In genomic region chr6:54736126-54736525, GRCm38 (mm10) we compare ENCODE assay signal across 17 mouse cellular contexts. TPM values are rescaled to one million over a fixed set of nuclear protein-coding genes. Genes with fewer than 3 reads are reported as not detected.
A peak's percentile ranks its signal among the peaks of the same experiment; 100 is the strongest.
DNase-seq lines count a peak whose midpoint lies in the region; ATAC-seq and TF ChIP-seq lines count a peak whose summit lies in the region.
"Had no signal": no experiment of that assay in that cellular context is flagged by ENCODE, and none has a peak within 500 bp of the region (broad histone marks: within the 10 kb centered on the region; RNA-seq: fewer than 3 reads in every experiment).

No protein-coding gene starts in this region.

- peak; percentile 37 for DNase-seq in liver, adult 2 months (ENCODE audit: extremely low read depth, low read depth, low spot score)
- DNase-seq in liver, embryonic 11.5 days (ENCODE audit: low spot score), result no peak
- peak; percentile 53 for DNase-seq in lung, postnatal 36 days
- DNase-seq in spleen, adult 2 months (ENCODE audit: low read depth in 1 of 2, low spot score in 2 of 2), result peak; percentile 63 to 77
- no peak for DNase-seq in left cerebral cortex, adult 9 months (ENCODE audit: low spot score in 2 of 2)
- no peak for DNase-seq in adrenal gland, postnatal 4 days (ENCODE audit: low spot score in 2 of 2)
- no peak for DNase-seq in frontal cortex, postnatal 10 days (ENCODE audit: low spot score in 2 of 2)
- DNase-seq: adrenal gland, postnatal 10 days; cerebellum, adult 11 months; embryo, embryonic 11 days; gastrocnemius, adult 2 months had no signal

- no peak overlapping the region for H3K4me3 ChIP-seq in liver, adult 2 months (ENCODE audit: insufficient read depth, low read depth, low read length)
- H3K4me3 ChIP-seq in liver, embryonic 11.5 days (ENCODE audit: low read depth, low read length), result no peak overlapping the region
- 0 out of 2 replicates have a peak overlapping the region, but pooled peaks have one; percentile 5 for H3K4me3 ChIP-seq in spleen, adult 2 months (ENCODE audit: extremely low read depth, insufficient read depth, insufficient read length)
- H3K4me3 ChIP-seq: erythroblast, embryonic 14.5 days; gastrocnemius, adult 2 months; heart, embryonic 13.5 days; neural tube, embryonic 13.5 days had no signal

- no peak for TF ChIP-seq CTCF in liver, adult 2 months (IDR thresholded peaks at IDR 0.05; ENCODE audit: low read depth, low read length)
- TF ChIP-seq CTCF in spleen, adult 2 months (IDR thresholded peaks at IDR 0.05; ENCODE audit: extremely low read depth, insufficient read depth, insufficient read length, insufficient replicate concordance), result no peak

- WGBS in liver, adult 2 months, result 75% methylated on average over 9 of the region's 9 CpGs
- WGBS in liver, embryonic 11.5 days, result 42% methylated on average over 9 of the region's 9 CpGs
- WGBS in spleen, adult 2 months, result 9% methylated on average over 9 of the region's 9 CpGs

- no peak overlapping the region for H3K9ac ChIP-seq in liver, adult 2 months (ENCODE audit: low read depth, low read length)
- no peak overlapping the region for H3K9ac ChIP-seq in liver, embryonic 11.5 days (ENCODE audit: low read depth, low read length)
- H3K9ac ChIP-seq: heart, embryonic 13.5 days; neural tube, embryonic 13.5 days had no signal

- H3K4me1 ChIP-seq in liver, adult 2 months (ENCODE audit: control insufficient read depth, insufficient read depth, low read length), result peaks cover 6% of the 10 kb centered on the region
- no peaks in the 10 kb centered on the region for H3K4me1 ChIP-seq in liver, embryonic 11.5 days (replicated peaks; ENCODE audit: control insufficient read depth, insufficient read depth, low read length)
- peaks cover 24% of the 10 kb centered on the region; the same call in 1 of the 2 replicates for H3K4me1 ChIP-seq in spleen, adult 2 months (ENCODE audit: control insufficient read depth, insufficient read depth, insufficient read length)
- H3K4me1 ChIP-seq: heart, embryonic 13.5 days; neural tube, embryonic 13.5 days had no signal

- H3K4me2 ChIP-seq in liver, embryonic 11.5 days, result no peak overlapping the region
- H3K4me2 ChIP-seq: heart, embryonic 13.5 days; neural tube, embryonic 13.5 days had no signal

- no peak for ATAC-seq in liver, embryonic 11.5 days (replicated peaks; ENCODE audit: low FRiP score)
- peak; percentile 31 for ATAC-seq in CD4-positive, CD25-positive, alpha-beta regulatory T cell, adult 4 months
- ATAC-seq: hindbrain, embryonic 16.5 days had no signal

- no peak for TF ChIP-seq POLR2A in liver, adult 2 months (IDR thresholded peaks at IDR 0.05; ENCODE audit: extremely low read depth, insufficient read depth, low read length)
- TF ChIP-seq POLR2A in spleen, adult 2 months (IDR thresholded peaks at IDR 0.05; ENCODE audit: low read depth, low read length), result no peak; the same call in 1 of the 2 replicates

- H3K36me3 ChIP-seq in liver, adult 2 months (ENCODE audit: control insufficient read depth, insufficient read depth, low read length), result no peaks in the 10 kb centered on the region
- no peaks in the 10 kb centered on the region for H3K36me3 ChIP-seq in liver, embryonic 11.5 days (ENCODE audit: control insufficient read depth, insufficient read depth, low read length)
- H3K36me3 ChIP-seq in spleen, adult 2 months (ENCODE audit: control insufficient read depth, insufficient read depth, low read length), result no peaks in the 10 kb centered on the region
- H3K36me3 ChIP-seq: heart, embryonic 13.5 days; neural tube, embryonic 13.5 days had no signal

- H3K27ac ChIP-seq in liver, adult 2 months (replicated peaks; ENCODE audit: insufficient read depth, low read depth, low read length), result no peak overlapping the region
- H3K27ac ChIP-seq in liver, embryonic 11.5 days (ENCODE audit: low read depth, low read length), result no peak overlapping the region
- peak overlapping the region; percentile 62 for H3K27ac ChIP-seq in spleen, adult 2 months (ENCODE audit: insufficient read depth, low read length)
- H3K27ac ChIP-seq: gastrocnemius, adult 2 months; heart, embryonic 13.5 days; kidney, postnatal 0 days; neural tube, embryonic 13.5 days had no signal

- H3K27me3 ChIP-seq in liver, adult 2 months (ENCODE audit: control insufficient read depth, insufficient read depth, low read length), result no peaks in the 10 kb centered on the region
- H3K27me3 ChIP-seq in liver, embryonic 11.5 days (replicated peaks; ENCODE audit: control insufficient read depth, insufficient read depth, low read length), result no peaks in the 10 kb centered on the region
- H3K27me3 ChIP-seq in spleen, adult 2 months (ENCODE audit: control insufficient read depth, insufficient read depth, low read length), result no peaks in the 10 kb centered on the region
- H3K27me3 ChIP-seq: heart, embryonic 13.5 days; neural tube, embryonic 13.5 days had no signal

- H3K9me3 ChIP-seq in liver, embryonic 11.5 days (ENCODE audit: control insufficient read depth, low read length), result no peaks in the 10 kb centered on the region
- H3K9me3 ChIP-seq: heart, embryonic 13.5 days; neural tube, embryonic 13.5 days had no signal

- no peaks in the 10 kb centered on the region for H3K79me2 ChIP-seq in liver, adult 2 months (ENCODE audit: control insufficient read depth, insufficient read depth, low read length)

RNA-seq across cellular contexts. Expression of gene Mturn, which starts 54.7 kb away (rescaled TPM):
- total RNA-seq in liver, adult 2 months (2014; rRNA removed), result 1.6 and 2.1 TPM in 2 replicates
- polyA plus RNA-seq in liver, adult 2 months (2012; rRNA removed), result 0.89 and 1.1 TPM in 2 replicates
- 1.4 and 1.8 TPM in 2 replicates for polyA plus RNA-seq in liver, embryonic 11.5 days (2014; fragmentation: Nextera tagmentation; extraction: Ambion mirVana)
- polyA plus RNA-seq in CD4-positive, CD25-positive, alpha-beta regulatory T cell, adult 4 months (2017; shearing (Covaris generic)), result 10 to 100 TPM; 22.2 to 26.3 TPM
- 5.1 and 5.9 TPM in 2 replicates for polyA plus RNA-seq in spleen, adult 2 months (2012; rRNA removed)
- 10 to 100 TPM in 1 of 2 experiments, 1 to 10 TPM in 1; 8.2 to 13.5 TPM for total RNA-seq in adrenal gland, postnatal 4 days (2021)

Comparison
In these comparisons a context has a peak if more than half of its experiments do, and no peak if none do; other contexts are left out.
1. DNase-seq: peak in liver, adult 2 months (single experiment), lung, postnatal 36 days (single experiment) and spleen, adult 2 months (2 of 2); none in liver, embryonic 11.5 days (single experiment), left cerebral cortex, adult 9 months (0 of 2), adrenal gland, postnatal 4 days (0 of 2) and frontal cortex, postnatal 10 days (0 of 2).